Mouse (Mus musculus) hindbrain, postnatal 0 days (tissue): ENCODE measurements around the gene Samd14. TPM values are rescaled to one million over a fixed set of nuclear protein-coding genes. Genes with fewer than 3 reads are reported as not detected.

Source experiments
- ATAC-seq: fragments of 200-750 bp; cut with Nextera tagmentation; 2 replicates; pipeline ENCODE4 v1.8.0; 2017; ENCODE audit warnings: mild to moderate bottlenecking, moderate TSS enrichment, moderate library complexity
- DNase-seq: peaks from one replicate; pipeline ENCODE4 v3.0.0-alpha.2; 2015; ENCODE audit warnings: low spot score
- H3K27ac ChIP-seq: fragments of 300-500 bp; sonication (generic); 2 replicates; pipeline ENCODE4 v1.5.1; 2014; ENCODE audit warnings: mild to moderate bottlenecking
- H3K27me3 ChIP-seq: fragments of 300-500 bp; sonication (generic); 2 replicates; pipeline ENCODE4 v1.6.1; 2014; ENCODE audit warnings: low read length, mixed read lengths; ENCODE audit not compliant: insufficient read depth
- H3K36me3 ChIP-seq: fragments of 300-500 bp; sonication (generic); 2 replicates; pipeline ENCODE4 v1.6.1; 2014; ENCODE audit warnings: low read length, mixed read lengths; ENCODE audit not compliant: insufficient read depth
- H3K4me1 ChIP-seq: fragments of 300-500 bp; sonication (generic); 2 replicates; pipeline ENCODE4 v1.6.1; 2014; ENCODE audit warnings: antibody characterized with exemption, low read length, mixed read lengths; ENCODE audit not compliant: insufficient read depth
- H3K4me2 ChIP-seq: fragments of 300-500 bp; sonication (generic); 2 replicates; pipeline ENCODE4 v1.6.1; 2014; ENCODE audit warnings: low read depth, mild to moderate bottlenecking, low read length, moderate library complexity, mixed read lengths
- H3K4me3 ChIP-seq: fragments of 300-500 bp; sonication (generic); 2 replicates; pipeline ENCODE4 v1.5.1; 2014; ENCODE audit warnings: low read length
- H3K9ac ChIP-seq: fragments of 300-500 bp; sonication (generic); replicated peaks from 2 replicates; pipeline ENCODE4 v1.6.1; 2014; ENCODE audit warnings: mild to moderate bottlenecking, low read length, moderate library complexity, mixed read lengths
- H3K9me3 ChIP-seq: fragments of 300-500 bp; sonication (generic); 2 replicates; pipeline ENCODE4 v1.6.1; 2016; ENCODE audit warnings: low read length, mixed read lengths
- CTCF ChIP-seq: IDR thresholded peaks from 2 replicates; pipeline ENCODE4 v1.5.1; 2016; ENCODE audit warnings: antibody characterized with exemption, control low read depth, low read depth
- WGBS: fragments of 180-500 bp; shearing (Covaris S2); extraction: QIAGEN DNeasy Blood & Tissue Kit; methylation state at CpG from one replicate; pipeline ENCODE4 v1.1.7; 2014; 5-methylcytosine and 5-hydroxymethylcytosine counted together
- polyA plus RNA-seq: library from polyadenylated mRNA; unstranded; fragments of >200 nt; fragmentation: Nextera tagmentation; extraction: Ambion mirVana; gene quantifications from 2 replicates; pipeline ENCODE4 v1.2.1, GENCODE M21; 2015
- total RNA-seq: library from RNA; depleted of rRNA; stranded (reverse); fragments of >200 nt; gene quantifications from 2 replicates; pipeline ENCODE4 v1.2.3, GENCODE M21; 2014

The Samd14 gene
- total and polyA plus RNA-seq, 2 experiments from 2014 or later = 137 to 216 TPM

DNA sequence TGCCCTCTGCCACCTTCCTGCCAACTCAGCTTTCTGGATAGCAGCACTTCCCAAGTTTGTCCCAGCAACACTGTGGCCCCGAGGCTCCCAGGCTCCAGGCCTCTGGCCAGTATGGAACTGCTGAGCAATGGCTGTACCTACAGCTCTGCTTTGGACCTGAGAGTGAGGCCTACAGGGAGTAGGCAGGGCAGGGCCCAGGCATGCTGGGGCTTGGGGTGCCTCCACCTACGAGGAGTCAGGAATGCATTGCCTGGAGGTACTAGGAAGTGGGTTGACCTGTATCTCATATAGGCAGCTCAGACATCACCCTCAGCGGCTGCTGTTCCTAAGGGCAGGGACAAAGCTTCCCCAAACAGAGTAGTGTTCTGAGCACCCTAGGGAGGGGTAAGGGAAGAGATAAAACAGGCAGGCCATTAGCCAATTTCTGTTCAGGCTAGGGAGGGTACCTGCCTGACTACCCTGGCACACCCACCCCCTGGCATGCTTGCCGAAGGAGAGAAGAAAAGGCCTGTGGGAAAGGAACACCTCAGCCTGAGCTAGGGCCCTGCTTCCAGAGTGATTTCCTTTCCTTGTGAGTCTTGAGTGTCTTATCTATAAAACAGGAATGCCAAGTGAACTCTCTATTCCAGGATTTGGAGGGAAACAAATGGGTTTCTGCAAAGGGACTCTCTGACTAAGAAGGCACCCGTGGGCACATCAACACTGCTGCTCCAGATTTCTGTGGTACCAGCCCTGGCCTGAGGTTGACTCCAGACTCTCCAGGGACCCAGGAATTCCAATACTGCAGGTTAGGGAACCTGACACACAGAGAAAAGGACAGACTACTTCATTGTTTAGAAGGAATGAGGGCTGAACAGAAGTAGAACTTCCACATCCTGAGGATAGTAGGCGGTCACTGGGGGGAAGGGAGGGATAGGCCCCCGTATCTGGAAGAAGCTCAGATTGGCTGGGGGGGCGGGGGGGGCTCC, 60.7 kb downstream of the Samd14 start:
- Histone ChIP-seq H3K27ac (no peak overlapping the region), H3K4me3 (no peak overlapping the region), H3K9ac (no peak overlapping the region), H3K4me2 (no peak overlapping the region), H3K36me3 (no peaks in the 10 kb centered on the region), H3K4me1 (0 out of 2 replicates have a peak, but pooled peaks cover 5% of the 10 kb centered on the region), H3K9me3 (no peaks in the 10 kb centered on the region), H3K27me3 (no peaks in the 10 kb centered on the region)
- no peak for TF ChIP-seq CTCF
- WGBS = 71% methylated on average over 8 of the region's 8 CpGs
- no peak for ATAC-seq
- DNase-seq = no peak

DNA sequence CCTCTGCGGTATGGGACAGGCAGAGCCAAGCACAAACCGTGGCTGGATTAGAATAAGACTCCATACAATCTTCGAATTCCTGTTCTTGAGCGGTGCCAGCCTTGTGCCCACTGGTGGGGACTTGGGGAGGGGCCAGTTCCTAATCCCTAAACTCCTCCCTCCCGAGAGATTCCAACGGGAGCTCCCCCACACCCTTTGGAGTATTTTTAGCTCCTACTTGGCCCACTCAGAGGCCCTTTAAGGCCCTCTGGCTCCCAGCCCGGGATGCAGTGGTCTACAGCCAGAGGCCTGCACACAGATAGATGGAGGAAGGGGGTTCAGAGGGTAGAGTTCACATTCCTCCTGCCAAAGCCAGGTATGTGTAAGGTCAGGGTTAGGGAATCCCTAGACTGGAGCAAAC, 61.6 kb downstream of the Samd14 start:
- no peaks in the 10 kb centered on the region for H3K36me3 ChIP-seq
- H3K4me1 ChIP-seq = 0 out of 2 replicates have a peak, but pooled peaks cover 5% of the 10 kb centered on the region
- H3K27ac ChIP-seq = no peak overlapping the region
- H3K4me3 ChIP-seq = no peak overlapping the region
- H3K27me3 ChIP-seq = no peaks in the 10 kb centered on the region
- H3K9me3 ChIP-seq = no peaks in the 10 kb centered on the region
- DNase-seq (peak; percentile 20), ATAC-seq (no peak)
- TF ChIP-seq CTCF = no peak
- no peak overlapping the region for H3K9ac ChIP-seq
- H3K4me2 ChIP-seq = no peak overlapping the region
- 44% methylated on average over 7 of the region's 7 CpGs for WGBS

GRCm38 (mm10) chr11:95072136-95072535, 62.5 kb downstream of the Samd14 start:
- Histone ChIP-seq H3K4me1 (0 out of 2 replicates have a peak, but pooled peaks cover 5% of the 10 kb centered on the region), H3K36me3 (no peaks in the 10 kb centered on the region), H3K9ac (no peak overlapping the region), H3K27ac (no peak overlapping the region), H3K27me3 (no peaks in the 10 kb centered on the region), H3K9me3 (no peaks in the 10 kb centered on the region), H3K4me3 (no peak overlapping the region), H3K4me2 (no peak overlapping the region)
- DNase-seq (no peak), ATAC-seq (no peak)
- TF ChIP-seq CTCF = no peak
- WGBS = 67% methylated on average over 8 of the region's 8 CpGs

DNA sequence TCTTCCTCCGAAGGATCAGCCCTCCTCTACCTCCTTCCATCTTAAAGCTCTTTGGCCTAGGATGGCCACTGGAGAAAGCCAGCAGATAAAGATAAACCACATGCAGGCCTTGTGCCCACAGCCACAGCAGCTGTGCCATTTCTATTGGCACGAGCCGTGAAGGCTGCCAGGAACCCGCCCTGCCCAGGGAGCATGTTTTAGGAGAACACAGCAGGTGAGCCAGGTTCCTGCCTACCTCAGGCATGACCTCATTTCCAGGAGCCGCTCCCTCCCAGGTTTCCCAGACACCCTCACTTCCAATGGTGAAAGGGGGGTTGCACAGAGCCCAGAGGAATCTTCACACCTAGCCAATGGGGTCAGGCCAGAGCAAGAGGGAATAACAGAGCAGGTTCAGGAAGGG, 63.1 kb downstream of the Samd14 start:
- Histone ChIP-seq H3K9ac (no peak overlapping the region), H3K4me2 (no peak overlapping the region), H3K27ac (no peak overlapping the region), H3K4me1 (0 out of 2 replicates have a peak, but pooled peaks cover 5% of the 10 kb centered on the region), H3K36me3 (no peaks in the 10 kb centered on the region), H3K4me3 (no peak overlapping the region), H3K27me3 (no peaks in the 10 kb centered on the region), H3K9me3 (no peaks in the 10 kb centered on the region)
- DNase-seq (no peak), ATAC-seq (no peak)
- 56% methylated on average over 5 of the region's 5 CpGs for WGBS
- no peak for TF ChIP-seq CTCF

- H3K9me3 ChIP-seq = no peaks in the 10 kb centered on the region
- ATAC-seq = no peak
- no peak overlapping the region for H3K27ac ChIP-seq
- no peak for TF ChIP-seq CTCF
- no peak for DNase-seq
- H3K36me3 ChIP-seq = no peaks in the 10 kb centered on the region
- WGBS = 83% methylated on average over 4 of the region's 4 CpGs
- H3K27me3 ChIP-seq = no peaks in the 10 kb centered on the region; the same call in 1 of the 2 replicates
- no peak overlapping the region for H3K4me2 ChIP-seq
- H3K9ac ChIP-seq = no peak overlapping the region
- no peak overlapping the region for H3K4me3 ChIP-seq
- H3K4me1 ChIP-seq = 0 out of 2 replicates have a peak, but pooled peaks cover 5% of the 10 kb centered on the region
Observed at GRCm38 (mm10) chr11:95073835-95074234, 64.2 kb downstream of the Samd14 start.

DNA sequence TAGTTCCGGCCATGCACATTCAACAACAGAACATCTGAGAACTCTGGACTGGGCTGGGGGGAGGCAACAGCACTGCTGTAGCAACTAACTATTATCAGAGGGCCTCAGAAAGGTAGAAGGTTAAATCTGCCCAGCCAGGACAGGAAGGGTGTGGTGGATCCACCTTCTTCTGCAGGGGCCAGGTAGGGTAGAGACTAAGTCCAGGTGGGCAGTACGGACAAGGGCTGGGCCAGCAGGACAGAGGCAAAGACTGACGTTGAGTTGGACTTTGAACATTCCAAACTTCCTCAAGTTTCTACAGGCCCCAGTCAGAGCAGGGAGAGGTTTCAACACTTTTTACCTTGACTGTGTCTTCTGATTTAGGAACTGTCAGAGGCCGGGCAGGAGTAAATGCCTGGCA, 65.0 kb downstream of the Samd14 start:
- Histone ChIP-seq H3K9ac (peak overlapping the region; percentile 72; the same call in 1 of the 2 replicates), H3K4me2 (peak overlapping the region; percentile 83), H3K27me3 (no peaks in the 10 kb centered on the region; the same call in 1 of the 2 replicates), H3K36me3 (no peaks in the 10 kb centered on the region), H3K4me3 (peak overlapping the region; percentile 70; the same call in 1 of the 2 replicates), H3K4me1 (0 out of 2 replicates have a peak, but pooled peaks cover 5% of the 10 kb centered on the region), H3K9me3 (no peaks in the 10 kb centered on the region), H3K27ac (no peak overlapping the region)
- no peak for TF ChIP-seq CTCF
- 79% methylated on average over 4 of the region's 4 CpGs for WGBS
- no peak for DNase-seq
- no peak for ATAC-seq
